Mouse (Mus musculus): ENCODE data around the gene Adamtsl1.

DNA sequence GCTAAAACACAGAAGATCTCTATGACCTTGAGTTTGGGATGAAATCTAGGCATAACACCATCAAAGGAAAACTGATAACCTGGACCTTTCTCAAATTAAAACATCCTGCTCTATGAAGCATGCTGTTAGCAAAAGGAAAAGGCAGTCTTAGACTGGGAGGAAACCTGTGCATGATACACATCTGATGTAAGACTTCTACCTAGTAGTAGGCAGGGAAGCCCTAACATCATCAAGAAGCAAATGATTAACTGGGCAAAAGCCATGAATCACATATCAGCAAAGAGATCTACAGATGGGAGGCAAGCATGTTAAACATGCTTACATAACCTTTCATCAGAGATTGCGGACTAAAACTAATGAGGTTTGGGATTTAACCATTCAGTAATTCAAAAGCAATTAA, 229.5 kb downstream of the Adamtsl1 start:
- TF ChIP-seq CTCF (IDR thresholded peaks at IDR 0.05) (no peak), EP300 (IDR thresholded peaks at IDR 0.05) (no peak)
